Mouse (Mus musculus): ENCODE measurements around the gene Zfp819.

DNA sequence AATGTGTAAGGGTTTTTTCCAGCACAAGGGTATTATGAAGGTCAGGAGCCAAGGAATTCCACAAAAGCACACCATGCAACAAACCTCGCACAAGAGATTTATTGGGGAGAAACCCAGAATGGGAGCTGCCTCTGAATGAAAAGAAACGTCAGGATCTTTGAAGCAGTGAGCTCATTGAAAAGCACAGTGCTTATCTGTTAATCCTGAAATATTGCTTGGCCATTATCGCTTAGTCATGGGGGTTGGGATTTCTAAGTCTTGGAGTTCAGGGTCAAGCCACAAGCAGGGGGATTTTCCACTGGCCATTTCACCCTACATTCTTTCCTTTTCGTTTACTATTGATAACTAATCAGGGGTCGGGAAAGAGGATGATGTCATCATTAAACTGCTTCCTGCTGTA, 5.1 kb upstream of the Zfp819 start:
- TF ChIP-seq POLR2A (IDR thresholded peaks at IDR 0.05; ENCODE audit: low read depth, low read length) (no peak), CTCF (IDR thresholded peaks at IDR 0.05; ENCODE audit: extremely low read depth, insufficient read depth, insufficient read length, insufficient replicate concordance) (no peak)

All from spleen, adult 2 months (tissue).